Mouse (Mus musculus) limb, embryonic 13.5 days (tissue): Measurements from ENCODE around the gene Atg4b. TPM values are rescaled to one million over a fixed set of nuclear protein-coding genes. Genes with fewer than 3 reads are reported as not detected.

ENCODE experiments used
- polyA plus RNA-seq: library from polyadenylated mRNA; unstranded; fragments of >200 nt; fragmentation: Nextera tagmentation; extraction: Ambion mirVana; gene quantifications from 2 replicates; pipeline ENCODE4 v1.2.1, GENCODE M21; 2015

Gene Atg4b
- polyA plus RNA-seq, 1 experiment from 2014 or later: 99.4 TPM

Other genes starting within 250 kb of the Atg4b start
- gene Farp2, start 239.4 kb upstream of the Atg4b start, polyA plus RNA-seq: 7.0 and 8.0 TPM in 2 replicates
- 200 and 212 TPM in 2 replicates for gene Stk25, start 92.8 kb upstream of the Atg4b start, polyA plus RNA-seq
- 25.5 and 26.5 TPM in 2 replicates for gene Bok, start 65.8 kb upstream of the Atg4b start, polyA plus RNA-seq
- 54.4 and 55.2 TPM in 2 replicates for gene Thap4, start 3.4 kb downstream of the Atg4b start, polyA plus RNA-seq
- 251 and 255 TPM in 2 replicates for gene Dtymk, start 50.4 kb downstream of the Atg4b start, polyA plus RNA-seq
- gene Ing5, start 52.5 kb downstream of the Atg4b start, polyA plus RNA-seq: 15.1 and 15.6 TPM in 2 replicates
- 17.3 and 18.4 TPM in 2 replicates for gene D2hgdh, start 73.4 kb downstream of the Atg4b start, polyA plus RNA-seq
- 0.17 TPM in 1 of 2 replicates, not detected in the other for gene Gal3st2, start 109.8 kb downstream of the Atg4b start, polyA plus RNA-seq
- 0.13 TPM in 1 of 2 replicates, not detected in the other for gene Gal3st2b, start 166.8 kb downstream of the Atg4b start, polyA plus RNA-seq
- not detected in 2 replicates for gene Gal3st2c, start 239.0 kb downstream of the Atg4b start, polyA plus RNA-seq